Mouse (Mus musculus): ENCODE measurements around the gene Ugt1a8. TPM values are rescaled to one million over a fixed set of nuclear protein-coding genes. Genes with fewer than 3 reads are reported as not detected.
"Not testable (repeated sequence)": the region's sequence is repeated elsewhere in the genome, so short reads cannot be mapped to it uniquely, and the experiment has no call there.

The Ugt1a8 gene
- polyA plus RNA-seq, 1 experiment from 2014 or later: not detected

DNA sequence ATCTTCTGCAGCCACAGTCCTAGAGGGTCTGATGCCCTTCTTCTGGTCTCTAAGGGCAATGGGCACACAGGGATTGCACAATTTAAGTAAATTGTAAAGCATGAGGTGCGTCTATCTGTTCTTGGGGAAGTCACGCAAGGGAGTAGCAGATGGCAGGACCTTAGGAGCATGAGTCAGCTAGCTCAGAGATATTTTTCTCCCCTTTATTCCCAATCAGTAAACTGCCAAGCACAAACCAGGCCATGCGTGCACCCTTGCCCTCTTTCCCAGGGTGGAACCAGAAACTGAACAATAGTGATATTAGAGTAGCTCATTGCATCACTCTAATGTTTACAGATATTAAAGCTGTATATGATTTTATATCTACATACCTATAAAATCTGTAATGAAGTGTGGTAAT is 10.9 kb downstream of the Ugt1a8 start:
- H3K27ac ChIP-seq; H3K36me3 ChIP-seq (ENCODE audit: inconsistent target); H3K4me3 ChIP-seq (ENCODE audit: inconsistent target): not testable (repeated sequence)
- 12% methylated on average over 3 of the region's 3 CpGs for WGBS (ENCODE audit: missing documents)
- peaks cover 79% of the 10 kb centered on the region for H3K79me2 ChIP-seq (ENCODE audit: inconsistent target)

DNA sequence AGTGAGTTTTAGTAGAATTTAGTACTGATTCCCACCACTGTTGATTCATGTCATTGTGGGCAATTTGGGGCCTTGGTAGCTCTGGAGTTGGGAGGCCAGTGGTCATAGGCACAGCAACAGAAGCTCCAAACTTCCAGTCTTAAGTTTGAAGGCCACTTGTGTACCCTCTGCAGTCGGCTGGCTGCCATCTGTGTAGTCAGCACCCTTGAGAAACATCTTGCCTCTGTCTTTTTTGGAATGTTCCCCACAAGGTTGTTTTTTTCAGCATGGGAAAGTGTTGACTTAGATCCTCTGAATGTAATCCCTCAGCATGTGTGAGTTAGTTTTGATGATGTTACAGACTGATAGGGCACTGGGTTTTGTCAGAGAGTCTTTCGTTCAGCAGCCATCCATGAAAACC is 12.1 kb downstream of the Ugt1a8 start:
- WGBS (ENCODE audit: missing documents): 90% methylated on average over 2 of the region's 2 CpGs
- not testable (repeated sequence) for H3K4me3 ChIP-seq (ENCODE audit: inconsistent target); H3K36me3 ChIP-seq (ENCODE audit: inconsistent target); H3K27ac ChIP-seq
- peaks cover 91% of the 10 kb centered on the region for H3K79me2 ChIP-seq (ENCODE audit: inconsistent target)

DNA sequence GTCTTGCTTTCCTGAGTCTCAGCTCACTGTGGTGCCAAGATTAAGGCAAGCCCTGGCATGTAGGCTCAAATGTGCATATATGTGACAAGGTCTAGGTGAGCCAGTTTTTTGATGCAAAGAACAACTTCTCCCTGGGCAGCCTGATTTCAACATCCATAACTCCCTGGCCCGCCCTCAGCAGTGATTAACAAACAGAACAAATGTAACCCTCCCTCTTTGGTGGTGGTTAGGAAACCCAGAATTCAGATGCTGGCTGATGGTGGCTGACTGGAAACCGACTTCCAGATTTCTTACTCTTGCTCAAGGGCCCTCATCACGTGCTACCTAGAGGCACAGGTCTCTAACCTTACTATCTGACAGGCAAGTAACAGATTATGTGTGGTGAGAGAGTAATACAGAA is 15.4 kb downstream of the Ugt1a8 start, which contains the start of gene Ugt1a6b:
Gene Ugt1a6b, plus strand, starts transcription at position 234 of the 400 bp plus-strand sequence.
- not testable (repeated sequence) for H3K27ac ChIP-seq; H3K4me3 ChIP-seq (ENCODE audit: inconsistent target); H3K36me3 ChIP-seq (ENCODE audit: inconsistent target)
- 0% methylated on average over 1 of the region's 3 CpGs for WGBS (ENCODE audit: missing documents)
- H3K79me2 ChIP-seq (ENCODE audit: inconsistent target): peaks cover 86% of the 10 kb centered on the region

DNA sequence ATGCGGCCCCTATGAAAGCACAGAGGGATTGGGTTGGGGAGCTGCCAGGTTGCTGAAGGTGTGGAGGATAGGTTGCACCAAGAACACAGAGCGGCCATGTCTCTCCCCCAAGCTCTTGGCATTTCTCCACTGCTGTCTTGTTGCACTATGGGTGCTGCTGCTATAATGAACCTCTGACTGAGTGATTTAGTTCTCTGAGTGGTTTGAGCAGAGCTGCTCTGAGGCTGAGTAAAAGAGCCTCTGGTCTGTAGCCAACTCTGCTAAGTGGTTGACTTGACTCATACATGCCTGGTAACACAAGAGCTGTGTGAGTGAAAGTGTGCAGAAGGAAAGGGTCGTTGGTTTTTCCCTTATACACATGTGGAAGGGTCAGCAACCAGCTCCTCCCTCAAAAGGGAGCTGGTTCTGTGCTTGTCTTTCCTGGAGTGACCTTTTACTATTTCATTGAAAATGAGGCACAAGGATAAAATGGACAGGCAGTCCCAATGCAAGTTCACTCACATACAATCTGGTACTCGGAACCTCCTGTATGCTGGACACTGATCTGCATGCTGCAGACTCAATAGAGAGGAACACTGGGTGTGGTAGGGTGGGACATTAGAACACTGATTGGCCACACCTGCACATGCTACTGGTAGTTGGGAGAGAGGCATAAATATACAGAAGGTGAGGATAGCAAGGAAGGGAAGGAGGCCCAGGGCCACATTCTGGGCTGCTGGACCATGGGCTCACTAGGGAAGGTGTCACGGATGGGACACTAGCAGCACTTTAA is 16.3 kb downstream of the Ugt1a8 start:
- not testable (repeated sequence) for H3K36me3 ChIP-seq (ENCODE audit: inconsistent target); H3K4me3 ChIP-seq (ENCODE audit: inconsistent target); H3K27ac ChIP-seq
- 90% methylated on average over 4 of the region's 5 CpGs for WGBS (ENCODE audit: missing documents)
- H3K79me2 ChIP-seq (ENCODE audit: inconsistent target): peaks cover 79% of the 10 kb centered on the region

DNA sequence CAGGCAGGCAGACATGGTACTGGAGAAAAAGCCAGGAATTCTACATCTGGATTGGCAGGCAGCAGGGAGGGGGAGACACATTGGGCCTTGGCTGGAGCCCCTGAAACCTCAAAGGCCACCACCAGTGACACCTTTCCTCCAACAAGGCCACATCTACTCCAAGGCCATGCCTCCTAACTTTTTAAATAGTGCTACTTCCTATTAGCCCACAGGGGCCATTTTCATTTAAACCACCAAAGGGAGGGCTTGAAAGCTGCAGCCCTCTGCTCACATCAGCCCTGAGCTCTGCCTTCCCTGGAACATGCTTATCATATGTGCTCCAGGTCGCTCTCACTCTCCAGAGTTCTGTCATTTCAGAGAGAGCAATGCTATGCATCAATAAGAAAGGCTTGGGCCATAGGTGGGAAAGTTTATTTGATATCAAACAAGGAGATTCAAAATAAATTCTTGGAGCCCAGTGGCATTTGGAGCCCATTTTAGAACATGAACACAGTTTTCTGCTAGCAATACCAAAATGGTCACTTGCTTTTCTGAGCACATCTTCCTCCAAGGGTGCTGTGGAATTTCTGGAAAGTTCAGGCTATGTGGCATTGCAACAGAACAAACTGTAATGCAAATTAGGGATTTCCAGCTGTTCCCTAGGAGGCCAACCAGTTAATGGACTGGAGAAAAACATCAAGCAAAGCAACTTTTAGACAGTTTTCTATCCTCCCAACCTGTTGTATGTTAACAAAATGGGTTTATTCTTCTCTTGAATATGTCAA is 17.2 kb downstream of the Ugt1a8 start:
- peaks cover 73% of the 10 kb centered on the region for H3K79me2 ChIP-seq (ENCODE audit: inconsistent target)
- H3K27ac ChIP-seq: no peak overlapping the region
- no peak overlapping the region for H3K4me3 ChIP-seq (ENCODE audit: inconsistent target)
- H3K36me3 ChIP-seq (ENCODE audit: inconsistent target): no peaks in the 10 kb centered on the region
- WGBS (ENCODE audit: missing documents): 93% methylated on average over 1 of the region's 1 CpGs

DNA sequence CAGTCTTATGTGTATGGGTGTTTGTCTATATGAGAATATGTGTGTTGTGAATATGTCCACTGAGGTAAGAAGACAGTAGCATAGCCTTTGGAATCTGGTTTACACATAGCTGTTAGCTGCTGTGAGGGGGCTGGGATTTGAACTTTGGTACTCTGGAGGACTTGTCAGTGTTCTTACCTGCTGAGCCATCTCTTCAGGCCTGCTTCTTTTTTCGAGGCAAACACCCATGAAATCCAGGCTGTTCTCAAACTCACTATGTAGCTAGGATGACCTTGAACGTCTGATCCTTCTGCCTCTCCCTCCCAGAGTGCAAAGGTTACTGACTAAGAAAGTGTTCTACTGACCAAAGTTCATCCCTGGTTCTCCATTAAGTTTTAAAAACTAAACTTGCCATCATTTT is 18.0 kb downstream of the Ugt1a8 start:
- Histone ChIP-seq H3K4me3 (ENCODE audit: inconsistent target) (no peak overlapping the region), H3K27ac (no peak overlapping the region), H3K79me2 (ENCODE audit: inconsistent target) (peaks cover 73% of the 10 kb centered on the region), H3K36me3 (ENCODE audit: inconsistent target) (no peaks in the 10 kb centered on the region)
- WGBS (ENCODE audit: missing documents): 100% methylated on average over 2 of the region's 2 CpGs

DNA sequence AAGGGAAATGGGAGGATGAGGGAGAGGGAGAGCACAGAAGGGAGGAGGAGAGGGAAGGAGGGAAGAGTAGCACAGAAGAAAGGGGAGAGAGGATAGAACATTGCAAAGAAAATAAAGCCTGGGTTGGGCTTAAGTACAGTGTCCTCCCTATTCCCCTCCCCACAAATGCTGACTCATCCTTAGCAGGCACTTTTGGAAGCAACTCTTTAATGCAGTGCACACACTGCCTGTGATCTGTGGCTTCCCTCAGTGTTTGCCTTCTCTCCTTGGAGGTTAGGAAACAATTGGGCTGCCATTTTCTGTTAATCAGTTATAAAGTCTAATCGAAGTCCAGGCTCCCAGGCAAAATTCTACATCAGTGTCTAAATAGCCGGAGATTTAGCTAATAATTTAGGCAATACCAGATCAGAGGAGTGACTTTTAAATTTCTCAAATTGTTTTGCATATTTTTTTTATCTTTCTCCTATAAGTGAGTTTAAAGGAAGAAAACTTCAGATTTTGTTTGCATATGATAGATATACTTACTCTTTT is 21.5 kb downstream of the Ugt1a8 start:
- not testable (repeated sequence) for H3K27ac ChIP-seq
- 75% methylated on average over 2 of the region's 2 CpGs for WGBS (ENCODE audit: missing documents)

DNA sequence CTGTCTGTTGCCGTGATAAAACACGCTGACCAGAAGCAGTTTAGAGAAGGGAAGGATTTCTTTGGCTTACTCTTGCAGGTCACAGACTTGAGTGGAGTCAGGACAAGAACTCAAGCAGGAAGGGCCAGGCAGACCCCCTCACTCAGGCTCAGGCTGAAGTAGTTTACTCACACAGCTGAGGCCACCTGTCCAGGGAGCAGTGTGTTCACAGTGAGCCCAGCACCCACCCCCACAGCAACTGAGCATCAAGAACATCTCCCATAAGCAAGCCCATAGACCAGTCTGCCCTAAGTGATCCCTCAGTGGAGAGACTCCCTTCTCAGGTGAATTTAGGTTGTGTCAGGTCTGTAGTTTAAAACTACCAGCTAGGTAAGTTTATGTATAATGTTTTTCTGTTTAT is 22.0 kb downstream of the Ugt1a8 start:
- WGBS (ENCODE audit: missing documents): 72% methylated on average over 2 of the region's 2 CpGs
- not testable (repeated sequence) for H3K36me3 ChIP-seq (ENCODE audit: inconsistent target); H3K27ac ChIP-seq; H3K4me3 ChIP-seq (ENCODE audit: inconsistent target)
- H3K79me2 ChIP-seq (ENCODE audit: inconsistent target): peaks cover 69% of the 10 kb centered on the region

More for the DNA sequence above, 21.5 kb downstream of the Ugt1a8 start:
- peaks cover 69% of the 10 kb centered on the region for H3K79me2 ChIP-seq (ENCODE audit: inconsistent target)
- H3K36me3 ChIP-seq (ENCODE audit: inconsistent target); H3K4me3 ChIP-seq (ENCODE audit: inconsistent target): not testable (repeated sequence)

DNA sequence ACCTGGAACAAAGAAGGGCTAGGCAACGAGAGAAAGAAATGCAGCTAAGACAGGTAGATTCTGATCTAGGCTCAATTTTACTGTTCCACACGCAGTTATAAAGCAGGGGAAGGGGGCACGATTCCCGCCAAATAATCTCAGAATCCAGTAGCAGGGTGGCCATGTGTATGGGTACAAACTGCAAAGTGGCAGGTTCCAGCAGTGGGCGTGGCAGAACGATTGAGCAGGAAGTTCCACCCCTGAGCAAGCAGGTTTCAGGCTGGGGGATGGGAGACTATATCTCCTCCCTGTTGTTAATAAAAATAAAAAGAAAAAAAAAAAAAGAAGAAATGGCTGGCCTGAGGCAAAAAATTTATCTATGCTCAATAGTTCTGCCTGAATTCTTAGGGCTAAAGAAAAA is 25.2 kb downstream of the Ugt1a8 start:
- not testable (repeated sequence) for H3K27ac ChIP-seq; H3K4me3 ChIP-seq (ENCODE audit: inconsistent target); H3K36me3 ChIP-seq (ENCODE audit: inconsistent target)
- 100% methylated on average over 6 of the region's 6 CpGs for WGBS (ENCODE audit: missing documents)
- peaks cover 53% of the 10 kb centered on the region for H3K79me2 ChIP-seq (ENCODE audit: inconsistent target)

DNA sequence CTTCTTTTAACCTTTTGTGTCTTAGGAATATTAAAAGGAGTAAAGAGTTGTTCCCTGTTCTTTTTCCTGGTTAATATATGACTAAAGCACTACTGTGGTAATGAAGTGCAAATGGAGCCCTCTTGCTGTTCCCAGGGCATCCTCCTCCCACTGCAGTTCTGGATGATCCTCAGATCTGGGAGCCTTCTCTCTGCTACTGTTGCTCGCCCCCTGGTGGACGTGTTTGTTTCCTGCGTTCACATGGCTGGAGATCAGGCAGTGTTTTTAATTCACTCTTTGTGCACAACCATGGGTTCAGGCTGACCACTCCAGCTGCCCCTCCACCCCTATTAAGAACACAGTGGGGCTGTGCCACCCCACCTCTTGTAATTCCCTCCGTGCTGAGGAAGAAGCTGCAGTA is 32.9 kb downstream of the Ugt1a8 start:
- H3K4me3 ChIP-seq (ENCODE audit: inconsistent target); H3K36me3 ChIP-seq (ENCODE audit: inconsistent target); H3K27ac ChIP-seq: not testable (repeated sequence)
- WGBS (ENCODE audit: missing documents): 63% methylated on average over 1 of the region's 4 CpGs
- H3K79me2 ChIP-seq (ENCODE audit: inconsistent target): peaks cover 50% of the 10 kb centered on the region; the same call in 1 of the 2 replicates

DNA sequence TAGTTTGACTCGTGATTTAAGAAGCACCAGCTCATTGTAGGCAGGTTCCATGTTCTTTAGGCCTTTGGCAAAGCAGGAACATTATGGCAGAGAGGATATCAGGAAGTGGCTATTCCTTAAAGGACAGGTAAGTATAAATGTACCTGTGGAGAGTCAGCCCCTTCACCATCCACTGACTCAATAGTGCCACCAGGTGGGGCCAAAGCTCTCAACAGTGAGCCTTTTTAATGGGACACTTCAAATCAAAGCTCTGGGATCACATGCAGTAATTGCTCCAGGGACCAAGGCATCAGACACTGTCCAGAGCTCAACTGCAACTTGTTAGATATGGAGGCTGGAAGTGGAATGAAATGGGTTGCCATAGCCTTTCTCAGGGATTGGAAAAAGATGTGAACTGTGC is 33.9 kb downstream of the Ugt1a8 start:
- H3K36me3 ChIP-seq (ENCODE audit: inconsistent target); H3K27ac ChIP-seq; H3K4me3 ChIP-seq (ENCODE audit: inconsistent target): not testable (repeated sequence)
- peaks cover 50% of the 10 kb centered on the region; the same call in 1 of the 2 replicates for H3K79me2 ChIP-seq (ENCODE audit: inconsistent target)
- no CpG with 5 or more reads among the region's 1 CpGs for WGBS (ENCODE audit: missing documents)

DNA sequence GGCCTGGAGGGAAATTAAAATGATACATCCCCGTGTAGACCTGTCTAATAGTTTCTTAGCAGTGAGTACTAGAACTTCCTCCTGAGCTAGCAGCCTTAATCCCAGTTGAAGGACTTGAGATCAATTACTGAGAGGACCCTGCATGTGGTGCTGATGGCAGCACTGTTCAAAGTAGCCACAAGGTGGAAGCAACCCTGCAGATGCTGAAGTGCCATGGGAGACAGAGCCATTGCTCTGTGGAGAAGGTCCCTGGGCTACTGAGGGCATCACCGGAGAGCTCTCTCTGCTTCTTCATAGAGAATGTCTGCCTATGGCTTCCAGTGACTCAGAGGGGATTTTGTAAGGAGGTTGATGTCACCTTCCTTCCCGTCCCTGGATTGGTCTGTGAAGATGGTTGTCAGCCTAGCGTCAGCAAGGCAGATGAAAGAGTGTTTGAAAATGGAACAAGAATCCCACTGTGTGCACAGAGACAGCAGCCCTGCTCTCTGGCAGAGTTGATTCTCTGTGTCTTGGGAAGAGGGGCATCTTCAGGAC is 38.3 kb downstream of the Ugt1a8 start:
- H3K4me3 ChIP-seq (ENCODE audit: inconsistent target); H3K27ac ChIP-seq; H3K36me3 ChIP-seq (ENCODE audit: inconsistent target): not testable (repeated sequence)
- WGBS (ENCODE audit: missing documents): 45% methylated on average over 2 of the region's 4 CpGs
- peaks cover 74% of the 10 kb centered on the region for H3K79me2 ChIP-seq (ENCODE audit: inconsistent target)

DNA sequence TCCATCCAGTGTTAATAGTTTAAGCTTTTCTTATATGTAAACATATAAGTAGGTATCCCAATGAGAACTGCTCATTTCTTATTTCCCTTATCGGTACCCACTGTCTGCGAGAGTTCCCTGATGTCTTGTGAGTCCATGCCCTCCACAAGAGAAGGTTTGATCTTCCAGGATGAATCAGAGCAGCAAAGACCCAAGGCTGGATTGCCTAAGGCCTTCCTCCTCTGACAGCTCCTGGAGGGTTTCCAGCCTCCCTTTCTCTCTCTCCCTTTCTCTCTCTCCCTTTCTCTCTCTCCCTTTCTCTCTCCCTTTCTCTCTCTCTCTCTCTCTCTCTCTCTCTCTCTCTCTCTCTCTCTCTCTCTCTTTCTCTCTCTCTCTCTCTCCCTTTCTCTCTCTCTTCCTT is 41.5 kb downstream of the Ugt1a8 start:
- H3K4me3 ChIP-seq (ENCODE audit: inconsistent target); H3K27ac ChIP-seq; H3K36me3 ChIP-seq (ENCODE audit: inconsistent target): not testable (repeated sequence)
- H3K79me2 ChIP-seq (ENCODE audit: inconsistent target): peaks cover 83% of the 10 kb centered on the region
- 87% methylated on average over 2 of the region's 2 CpGs for WGBS (ENCODE audit: missing documents)

DNA sequence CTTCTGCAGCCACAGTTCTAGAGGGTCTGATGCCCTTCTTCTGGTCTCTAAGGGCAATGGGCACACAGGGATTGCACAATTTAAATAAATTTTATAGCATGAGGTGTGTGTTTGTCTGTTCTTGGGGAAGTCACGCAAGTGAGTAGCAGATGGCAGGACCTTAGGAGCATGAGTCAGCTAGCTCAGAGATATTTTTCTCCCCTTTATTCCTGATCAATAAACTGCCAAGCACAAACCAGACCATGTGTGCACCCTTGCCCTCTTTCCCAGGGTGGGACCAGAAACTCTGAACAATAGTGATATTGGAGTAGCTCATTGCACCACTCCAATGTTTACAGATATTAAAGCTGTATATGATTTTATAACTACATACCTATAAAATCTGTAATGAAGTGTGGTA is 42.6 kb downstream of the Ugt1a8 start:
- 76% methylated on average over 1 of the region's 1 CpGs for WGBS (ENCODE audit: missing documents)
- not testable (repeated sequence) for H3K4me3 ChIP-seq (ENCODE audit: inconsistent target); H3K36me3 ChIP-seq (ENCODE audit: inconsistent target); H3K27ac ChIP-seq
- peaks cover 73% of the 10 kb centered on the region for H3K79me2 ChIP-seq (ENCODE audit: inconsistent target)

All from macrophage (primary cell).